Mouse (Mus musculus) C2C12 (cell line): ENCODE measurements around the gene Serpine2.

ENCODE experiments used
- CEBPB ChIP-seq: IDR thresholded peaks from one replicate; pipeline ENCODE4 v1.6.1; 2011; ENCODE audit warnings: low read depth, mild to moderate bottlenecking, control low read depth, moderate library complexity
- CTCF ChIP-seq: IDR thresholded peaks from one replicate; pipeline ENCODE4 v1.5.1; 2011; ENCODE audit not compliant: control insufficient read depth, insufficient read depth, insufficient read length
- MAX ChIP-seq: IDR thresholded peaks from one replicate; pipeline ENCODE4 v1.6.1; 2011; ENCODE audit warnings: mild to moderate bottlenecking, control low read depth
- MYOG ChIP-seq: IDR thresholded peaks from one replicate; pipeline ENCODE4 v1.6.1; 2011; ENCODE audit not compliant: control insufficient read depth, insufficient read length; ENCODE audit errors: extremely low read depth

- TF ChIP-seq MYOG (no peak), CTCF (no peak), MAX (no peak), CEBPB (no peak)
Observed at GRCm38 (mm10) chr1:79902901-79903300, 41.9 kb upstream of the Serpine2 start.
